Mouse (Mus musculus): ENCODE measurements around the gene Masp2.

Gene Masp2

GRCm38 (mm10) chr4:148625756-148626622 lies 23.6 kb downstream of the Masp2 start:
- in situ Hi-C loops (cut with MboI; ENCODE audit: low pct_unique_long_range_greater_than_20kb in 1 of 2, low sequenced_read_pairs in 2 of 2, unreplicated experiment in 1 of 2) = no loop called here

DNA sequence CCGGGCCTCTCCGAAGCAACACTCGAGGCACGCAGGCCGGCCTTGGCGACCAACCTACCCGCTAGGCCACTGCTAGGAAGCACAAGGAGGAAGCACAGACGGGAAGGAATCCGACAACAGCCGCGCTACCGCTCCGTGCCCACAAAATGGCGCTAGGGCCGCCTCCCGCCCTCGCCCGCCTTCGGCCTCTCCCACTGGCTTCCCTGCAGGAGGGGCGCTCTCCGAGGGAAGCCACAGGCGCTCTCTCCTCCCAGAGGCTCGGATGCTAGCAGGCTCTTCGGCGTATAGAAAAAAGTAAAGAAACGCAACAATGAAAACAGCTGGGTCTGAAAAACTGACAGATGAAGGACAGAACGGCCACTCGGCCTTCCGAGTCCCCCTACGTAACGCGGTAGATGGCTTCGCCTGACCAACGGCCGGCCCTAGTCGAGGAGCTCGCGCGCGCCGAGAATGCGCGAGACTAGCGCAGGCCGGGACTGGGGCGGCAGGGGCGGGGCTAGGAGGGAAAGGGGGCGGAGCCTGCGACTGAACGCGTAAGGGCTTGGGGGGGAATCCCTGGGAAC lies 24.4 kb downstream of the Masp2 start, which contains the start of gene Tardbp:
Gene Tardbp (minus strand): TSS at position 397 of the 563 bp plus-strand sequence.
- in situ Hi-C loops (cut with MboI; ENCODE audit: low pct_unique_long_range_greater_than_20kb in 1 of 2, low sequenced_read_pairs in 2 of 2, unreplicated experiment in 1 of 2) = no loop called here

DNA sequence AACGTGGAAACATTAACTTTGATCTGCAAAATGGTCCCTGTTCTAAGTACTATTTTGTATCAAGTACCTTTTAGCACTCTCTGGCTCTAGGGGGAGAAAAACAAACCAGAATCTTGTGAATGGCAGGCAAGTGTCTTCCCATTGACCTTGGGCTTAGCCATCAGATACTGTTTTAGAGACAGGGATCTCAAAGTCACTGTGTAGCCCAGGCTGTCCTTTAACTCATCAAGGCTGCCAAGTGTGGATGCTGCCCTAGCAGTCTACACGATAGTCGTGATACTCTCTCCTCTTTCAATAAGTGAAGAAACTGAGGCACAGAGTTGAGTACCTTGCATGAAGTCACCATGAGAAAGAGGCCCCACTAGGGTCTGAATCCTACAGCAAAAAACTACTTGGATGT lies 24.9 kb downstream of the Masp2 start:
- in situ Hi-C loops (cut with MboI; ENCODE audit: low pct_unique_long_range_greater_than_20kb in 1 of 2, low sequenced_read_pairs in 2 of 2, unreplicated experiment in 1 of 2) = no loop called here

GRCm38 (mm10) chr4:148632013-148632692 lies 29.8 kb downstream of the Masp2 start:
- in situ Hi-C loops (cut with MboI; ENCODE audit: low pct_unique_long_range_greater_than_20kb in 1 of 2, low sequenced_read_pairs in 2 of 2, unreplicated experiment in 1 of 2) = no loop called here

DNA sequence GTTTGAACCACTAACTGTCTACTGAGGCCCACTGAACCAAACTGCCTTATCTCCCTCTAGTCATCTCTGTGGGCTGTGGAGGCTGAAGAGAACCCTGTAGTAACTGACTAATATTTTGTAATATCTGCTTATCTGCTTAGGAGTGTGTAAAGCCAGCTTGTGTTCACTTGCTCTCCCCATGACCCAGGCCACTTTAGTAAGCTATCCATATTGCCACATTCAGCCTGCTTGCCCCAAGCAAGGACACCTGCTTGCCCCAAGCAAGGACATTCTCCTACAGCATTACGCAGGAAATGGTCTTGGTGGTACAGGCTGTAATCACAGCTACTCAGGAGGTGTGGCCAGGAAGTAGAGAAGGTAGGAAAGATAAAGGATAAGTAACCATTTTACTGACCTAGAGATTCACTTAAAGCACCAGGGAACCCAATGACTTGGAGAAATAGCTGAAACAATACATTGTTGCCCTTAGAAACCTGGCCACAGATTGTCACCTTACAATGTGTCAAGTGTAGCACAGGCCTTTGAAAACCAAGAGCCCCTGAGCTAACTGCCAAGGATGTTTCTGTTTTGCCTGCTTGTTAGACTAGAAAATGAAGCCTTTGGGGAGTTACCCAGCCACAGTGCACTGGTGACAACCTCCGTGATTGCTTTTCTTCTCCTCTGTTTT lies 31.2 kb downstream of the Masp2 start:
- in situ Hi-C loops (cut with MboI; ENCODE audit: low pct_unique_long_range_greater_than_20kb in 1 of 2, low sequenced_read_pairs in 2 of 2, unreplicated experiment in 1 of 2) = no loop called here

- in situ Hi-C loops (cut with MboI; ENCODE audit: low pct_unique_long_range_greater_than_20kb in 1 of 2, low sequenced_read_pairs in 2 of 2, unreplicated experiment in 1 of 2) = no loop called here
Observed at GRCm38 (mm10) chr4:148635309-148635708, 33.0 kb downstream of the Masp2 start.

DNA sequence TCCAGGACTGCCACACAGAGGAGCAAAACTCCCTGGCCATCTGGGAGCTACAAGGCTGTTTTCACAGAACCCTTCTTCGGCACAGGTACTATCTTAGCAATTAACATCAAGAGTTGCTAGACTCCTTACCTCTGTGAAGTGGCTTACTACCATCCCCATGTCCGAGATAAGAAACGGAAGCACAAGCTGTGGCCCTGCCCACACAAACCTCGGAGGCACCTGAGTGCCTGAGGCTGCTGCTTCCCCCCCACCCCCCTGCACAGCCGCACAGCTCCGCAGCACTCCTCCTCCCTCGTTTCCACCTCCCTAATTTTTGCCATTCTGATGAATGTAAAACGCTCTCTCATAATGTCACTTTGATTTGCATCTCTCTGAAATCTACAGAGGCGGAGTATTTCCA lies 35.9 kb downstream of the Masp2 start:
- in situ Hi-C loops (cut with MboI; ENCODE audit: low pct_unique_long_range_greater_than_20kb in 1 of 2, low sequenced_read_pairs in 2 of 2, unreplicated experiment in 1 of 2) = no loop called here

- in situ Hi-C loops (cut with MboI; ENCODE audit: low pct_unique_long_range_greater_than_20kb in 1 of 2, low sequenced_read_pairs in 2 of 2, unreplicated experiment in 1 of 2) = no loop called here
Observed at GRCm38 (mm10) chr4:148639455-148639854, 37.1 kb downstream of the Masp2 start.

DNA sequence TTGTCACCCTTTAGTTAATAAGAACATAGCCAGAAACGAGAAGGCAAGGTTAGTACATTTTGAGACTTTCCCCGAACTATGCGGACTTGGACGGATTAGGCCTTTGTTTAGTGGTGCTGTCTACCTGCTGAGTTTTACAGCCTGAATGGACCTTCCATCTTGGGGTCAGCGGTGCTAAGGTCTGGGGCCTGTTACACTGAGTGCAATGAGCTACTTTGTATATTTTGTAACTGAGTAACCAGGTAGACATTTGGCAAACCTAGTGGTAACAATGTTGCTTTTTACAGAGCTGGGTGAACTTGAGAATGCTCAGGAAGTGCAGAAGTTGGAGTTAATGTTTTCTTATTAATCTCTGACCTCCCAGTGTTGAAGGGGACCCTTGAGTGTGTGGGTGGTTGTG lies 38.8 kb downstream of the Masp2 start:
- in situ Hi-C loops (cut with MboI; ENCODE audit: low pct_unique_long_range_greater_than_20kb in 1 of 2, low sequenced_read_pairs in 2 of 2, unreplicated experiment in 1 of 2) = no loop called here

GRCm38 (mm10) chr4:148643291-148644156 lies 41.2 kb downstream of the Masp2 start, which contains the start of gene Gm572:
Gm572 (plus strand) TSS chr4:148643317.
- in situ Hi-C loops (cut with MboI; ENCODE audit: low pct_unique_long_range_greater_than_20kb in 1 of 2, low sequenced_read_pairs in 2 of 2, unreplicated experiment in 1 of 2) = no loop called here

DNA sequence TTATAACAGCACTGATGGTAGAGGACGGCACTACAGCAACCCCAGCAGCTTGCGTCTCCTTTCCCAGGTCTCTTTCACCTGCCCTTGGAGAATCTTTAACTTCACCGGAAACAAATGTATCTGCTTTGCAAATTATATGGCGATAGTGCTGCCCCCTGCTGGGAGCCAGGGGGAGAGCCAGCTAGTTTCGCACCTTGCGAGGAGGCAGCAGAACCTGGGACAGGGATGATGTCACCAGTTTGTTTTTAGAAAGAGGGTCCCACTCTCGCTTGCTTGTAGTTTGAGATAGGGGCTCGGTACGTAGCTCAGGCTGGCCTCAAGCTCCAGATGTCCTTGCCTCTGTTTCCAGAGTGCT lies 41.8 kb downstream of the Masp2 start:
- in situ Hi-C loops (cut with MboI; ENCODE audit: low pct_unique_long_range_greater_than_20kb in 1 of 2, low sequenced_read_pairs in 2 of 2, unreplicated experiment in 1 of 2) = no loop called here

DNA sequence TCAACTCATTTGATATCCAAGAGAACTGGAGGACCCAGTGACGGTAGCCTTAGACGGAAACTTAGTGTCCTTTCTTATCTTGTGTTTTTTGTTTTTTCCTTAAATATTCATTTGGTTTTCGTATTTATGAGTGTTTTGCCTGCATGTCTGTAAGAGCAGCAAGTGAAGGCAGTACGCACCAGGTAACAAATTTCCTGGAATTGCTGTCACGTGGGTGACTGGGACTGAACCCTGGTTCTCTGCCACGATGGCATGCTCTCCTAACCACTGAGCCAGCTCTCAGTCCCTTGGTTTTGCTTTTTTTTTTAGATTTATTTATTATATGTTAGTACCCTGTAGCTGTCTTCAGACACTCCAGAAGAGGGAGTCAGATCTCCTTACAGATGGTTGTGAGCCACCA lies 42.6 kb downstream of the Masp2 start:
- in situ Hi-C loops (cut with MboI; ENCODE audit: low pct_unique_long_range_greater_than_20kb in 1 of 2, low sequenced_read_pairs in 2 of 2, unreplicated experiment in 1 of 2) = no loop called here

GRCm38 (mm10) chr4:148646616-148647015 lies 44.3 kb downstream of the Masp2 start:
- in situ Hi-C loops (cut with MboI; ENCODE audit: low pct_unique_long_range_greater_than_20kb in 1 of 2, low sequenced_read_pairs in 2 of 2, unreplicated experiment in 1 of 2) = no loop called here

- in situ Hi-C loops (cut with MboI; ENCODE audit: low pct_unique_long_range_greater_than_20kb in 1 of 2, low sequenced_read_pairs in 2 of 2, unreplicated experiment in 1 of 2) = no loop called here
Observed at GRCm38 (mm10) chr4:148649309-148649708, 47.0 kb downstream of the Masp2 start.

- in situ Hi-C loops (cut with MboI; ENCODE audit: low pct_unique_long_range_greater_than_20kb in 1 of 2, low sequenced_read_pairs in 2 of 2, unreplicated experiment in 1 of 2) = no loop called here
Observed at GRCm38 (mm10) chr4:148651045-148651444, 48.7 kb downstream of the Masp2 start.

DNA sequence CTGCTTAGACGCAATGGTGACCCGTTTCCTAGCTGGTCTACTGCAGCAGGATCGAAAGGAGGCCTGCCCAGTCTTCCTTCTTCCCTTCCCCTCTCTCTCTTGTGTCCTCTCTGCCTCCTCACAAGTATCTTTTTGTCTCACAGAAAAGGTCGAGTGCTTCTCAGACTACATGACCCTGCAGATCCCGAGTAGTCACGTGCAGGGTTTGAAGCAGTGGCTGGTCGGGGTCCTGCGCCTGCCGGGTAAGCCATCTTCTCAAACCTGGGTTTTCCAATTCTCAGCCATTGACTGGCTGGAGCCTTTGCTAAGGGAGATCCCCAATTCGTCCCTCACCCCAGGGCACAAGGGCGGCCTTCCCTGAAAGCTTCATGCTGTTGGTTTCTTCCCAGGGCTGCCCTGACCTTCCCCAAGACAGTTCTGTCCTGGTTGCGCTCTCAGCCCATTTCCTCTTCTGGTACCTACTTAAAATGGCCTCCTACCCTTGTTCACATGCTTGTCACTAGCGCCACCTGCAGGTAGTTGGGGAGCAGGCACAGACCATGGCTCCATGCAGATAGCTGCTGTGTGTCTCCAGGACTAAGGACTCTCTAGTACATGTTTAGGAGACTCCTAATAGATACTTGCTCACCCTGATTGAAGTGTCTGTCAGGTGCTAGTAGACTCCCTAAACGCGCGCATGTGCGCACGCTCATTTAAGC lies 52.5 kb downstream of the Masp2 start:
- in situ Hi-C loops (cut with MboI; ENCODE audit: low pct_unique_long_range_greater_than_20kb in 1 of 2, low sequenced_read_pairs in 2 of 2, unreplicated experiment in 1 of 2) = no loop called here

DNA sequence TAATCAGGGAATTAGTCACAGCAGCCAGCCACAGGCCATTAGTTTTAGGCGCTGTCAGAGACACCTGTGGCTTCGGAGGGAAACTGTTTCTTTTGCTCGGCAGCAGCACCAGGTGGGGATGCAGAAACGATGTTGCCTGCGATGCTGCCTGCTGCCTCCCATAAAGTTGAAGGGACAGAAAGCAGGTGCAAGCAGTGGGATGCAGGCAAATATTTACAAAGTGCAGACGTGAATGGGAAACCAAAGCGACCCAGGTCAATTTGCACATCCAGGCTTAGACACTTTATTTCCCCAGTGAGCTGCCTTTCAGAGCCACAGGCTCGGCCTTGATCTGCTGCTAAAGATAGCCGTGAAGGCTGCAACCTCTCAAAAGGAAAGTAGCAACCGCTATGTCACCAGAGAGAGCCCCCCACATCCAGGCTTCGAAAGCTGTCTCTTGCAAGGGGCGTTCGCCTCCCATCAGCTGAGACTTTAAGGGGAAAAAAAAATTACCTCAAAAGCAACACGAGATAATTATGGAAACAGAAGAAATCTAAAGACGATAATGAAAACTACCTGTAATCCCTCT lies 54.4 kb downstream of the Masp2 start:
- in situ Hi-C loops (cut with MboI; ENCODE audit: low pct_unique_long_range_greater_than_20kb in 1 of 2, low sequenced_read_pairs in 2 of 2, unreplicated experiment in 1 of 2) = no loop called here

Measured in mouse embryonic stem cell (cell line).